Comparison of ENCODE assay signal across 10 mouse cellular contexts in the genomic region with DNA sequence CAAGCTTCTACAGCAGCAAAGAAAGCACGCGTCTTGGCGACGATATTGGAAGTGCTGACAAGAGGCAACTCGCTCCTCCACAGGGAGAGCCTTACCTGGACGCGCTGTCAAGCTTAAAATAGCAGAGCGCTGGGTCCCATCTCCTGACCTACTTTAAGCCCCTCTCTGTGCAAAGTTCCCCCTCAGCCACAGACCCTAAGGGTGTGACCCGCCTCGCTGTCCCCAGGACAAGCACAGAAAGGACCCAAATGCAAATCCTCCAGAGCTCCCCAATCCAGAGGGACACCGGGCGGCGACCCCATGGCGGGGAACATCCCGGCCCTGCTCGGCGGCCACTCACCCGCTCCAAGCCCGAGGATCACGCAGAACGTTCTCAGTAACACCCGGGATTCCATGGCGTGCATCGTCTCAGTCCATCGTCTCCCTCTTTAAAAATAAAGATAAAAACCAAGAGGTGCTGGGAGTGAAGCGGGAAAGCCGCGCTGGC. TPM values are rescaled to one million over a fixed set of nuclear protein-coding genes. Genes with fewer than 3 reads are reported as not detected.
DNase-seq lines count a peak whose midpoint lies in the region; ATAC-seq and TF ChIP-seq lines count a peak whose summit lies in the region.
"Had no signal": no experiment of that assay in that cellular context is flagged by ENCODE, and none has a peak within 500 bp of the region (broad histone marks: within the 10 kb centered on the region; RNA-seq: fewer than 3 reads in every experiment).

No protein-coding gene starts in this region.

- no peak overlapping the region for H3K9ac ChIP-seq in heart, embryonic 11.5 days (ENCODE audit: low read depth, low read length)
- H3K9ac ChIP-seq in heart, adult 2 months (ENCODE audit: low read depth, low read length) = no peak overlapping the region
- peak overlapping the region; percentile 59 for H3K9ac ChIP-seq in embryonic facial prominence, embryonic 14.5 days (ENCODE audit: low read depth, low read length)
- peak overlapping the region; percentile 58 for H3K9ac ChIP-seq in limb, embryonic 14.5 days (ENCODE audit: low read depth, low read length, severe bottlenecking)

- no peak for TF ChIP-seq POLR2A in heart, adult 2 months (IDR thresholded peaks at IDR 0.05; ENCODE audit: insufficient read depth, low read depth, low read length)
- no peak for TF ChIP-seq POLR2A in limb, embryonic 14.5 days (IDR thresholded peaks at IDR 0.05; ENCODE audit: borderline replicate concordance, extremely low read depth, insufficient read depth, insufficient read length)

- H3K27me3 ChIP-seq in heart, embryonic 11.5 days (ENCODE audit: control insufficient read depth, insufficient read depth, low read length) = peaks cover 35% of the 10 kb centered on the region
- peaks cover 11% of the 10 kb centered on the region for H3K27me3 ChIP-seq in heart, adult 2 months (ENCODE audit: control insufficient read depth, insufficient read depth, low read length)
- peaks cover 37% of the 10 kb centered on the region for H3K27me3 ChIP-seq in E14TG2a.4 (ENCODE audit: insufficient read depth, low read length)
- peaks cover 41% of the 10 kb centered on the region for H3K27me3 ChIP-seq in embryonic facial prominence, embryonic 14.5 days (replicated peaks; ENCODE audit: control insufficient read depth, insufficient read depth, low read length)
- peaks cover 32% of the 10 kb centered on the region for H3K27me3 ChIP-seq in limb, embryonic 14.5 days (ENCODE audit: control insufficient read depth, insufficient read depth, low read length)
- H3K27me3 ChIP-seq: CH12.LX had no signal

- intact Hi-C loops in heart, adult 2 months (cut with DNase I) = no loop called here
- intact Hi-C loops in left cerebral cortex, postnatal 14 days (cut with DNase I) = loop anchor here (5.0 to 10.0 kb wide), 5 partner anchors 45 to 755 kb away; no protein-coding TSS in a partner anchor

- TF ChIP-seq EP300 in heart, adult 2 months (IDR thresholded peaks at IDR 0.05; ENCODE audit: insufficient read depth, low read depth, low read length) = no peak

- WGBS in heart, embryonic 11.5 days (ENCODE audit: insufficient replicate concordance) = under 1% methylated on average over 28 of the region's 28 CpGs
- WGBS in heart, adult 2 months = under 1% methylated on average over 28 of the region's 28 CpGs
- under 1% methylated on average over 25 of the region's 28 CpGs for WGBS in embryonic facial prominence, embryonic 14.5 days
- 2% methylated on average over 28 of the region's 28 CpGs for WGBS in limb, embryonic 14.5 days

- no peak for ATAC-seq in heart, embryonic 11.5 days (replicated peaks; ENCODE audit: insufficient number of reproducible peaks, low FRiP score, low TSS enrichment)
- ATAC-seq in embryonic facial prominence, embryonic 14.5 days (ENCODE audit: low read depth) = 0 out of 2 replicates have a peak, but pooled peaks have one; percentile 13
- 0 out of 2 replicates have a peak, but pooled peaks have one; percentile 19 for ATAC-seq in limb, embryonic 14.5 days (ENCODE audit: low FRiP score, low read depth)
- ATAC-seq in granulocyte monocyte progenitor cell, adult 5-6 weeks (replicated peaks; ENCODE audit: poor library complexity, severe bottlenecking) = no peak

- peak overlapping the region; percentile 96 for H3K4me2 ChIP-seq in heart, embryonic 11.5 days
- H3K4me2 ChIP-seq in embryonic facial prominence, embryonic 14.5 days (ENCODE audit: low read depth, low read length) = peak overlapping the region; percentile 98
- peak overlapping the region; percentile 98 for H3K4me2 ChIP-seq in limb, embryonic 14.5 days (replicated peaks; ENCODE audit: low read depth, low read length, severe bottlenecking)

- DNase-seq in heart, adult 2 months = no peak
- no peak for DNase-seq in embryonic facial prominence, embryonic 14.5 days (ENCODE audit: low spot score)
- no peak for DNase-seq in limb, embryonic 14.5 days (ENCODE audit: low spot score)
- no peak for DNase-seq in left cerebral cortex, postnatal 14 days (ENCODE audit: low spot score in 2 of 2)
- DNase-seq in kidney, adult 18-20 months = no peak

- peak overlapping the region; percentile 57 for H3K4me3 ChIP-seq in heart, embryonic 11.5 days (ENCODE audit: low read depth, low read length)
- H3K4me3 ChIP-seq in heart, adult 2 months = no peak overlapping the region
- peak overlapping the region; percentile 84 for H3K4me3 ChIP-seq in E14TG2a.4 (replicated peaks; ENCODE audit: low read length)
- peak overlapping the region; percentile 62 for H3K4me3 ChIP-seq in embryonic facial prominence, embryonic 14.5 days (ENCODE audit: low read depth, low read length)
- peak overlapping the region; percentile 57 for H3K4me3 ChIP-seq in limb, embryonic 14.5 days (replicated peaks; ENCODE audit: low read length)
- H3K4me3 ChIP-seq: erythroblast, embryonic 14.5 days had no signal

- no peak for TF ChIP-seq CTCF in heart, adult 2 months (IDR thresholded peaks at IDR 0.05)
- no peak for TF ChIP-seq CTCF in E14TG2a.4 (conservative IDR thresholded peaks at IDR 0.05; ENCODE audit: low read length)

- no peak overlapping the region for H3K27ac ChIP-seq in heart, embryonic 11.5 days (ENCODE audit: low read depth, low read length)
- H3K27ac ChIP-seq in heart, adult 2 months = no peak overlapping the region
- H3K27ac ChIP-seq in embryonic facial prominence, embryonic 14.5 days (replicated peaks; ENCODE audit: low read depth, low read length) = no peak overlapping the region
- no peak overlapping the region for H3K27ac ChIP-seq in limb, embryonic 14.5 days (replicated peaks; ENCODE audit: low read depth, low read length)

- no peaks in the 10 kb centered on the region for H3K9me3 ChIP-seq in heart, embryonic 11.5 days (replicated peaks; ENCODE audit: control insufficient read depth, low read length)
- H3K9me3 ChIP-seq in E14TG2a.4 (ENCODE audit: low read length) = no peaks in the 10 kb centered on the region
- no peaks in the 10 kb centered on the region for H3K9me3 ChIP-seq in embryonic facial prominence, embryonic 14.5 days (ENCODE audit: control insufficient read depth, low read length)
- H3K9me3 ChIP-seq in limb, embryonic 14.5 days (ENCODE audit: control insufficient read depth, low read length) = no peaks in the 10 kb centered on the region

- no peaks in the 10 kb centered on the region for H3K36me3 ChIP-seq in heart, embryonic 11.5 days (ENCODE audit: control insufficient read depth, insufficient read depth, low read length)
- no peaks in the 10 kb centered on the region for H3K36me3 ChIP-seq in heart, adult 2 months (ENCODE audit: control insufficient read depth, insufficient read depth, low read length)
- H3K36me3 ChIP-seq in E14TG2a.4 (ENCODE audit: insufficient read depth, low read length) = no peaks in the 10 kb centered on the region
- no peaks in the 10 kb centered on the region for H3K36me3 ChIP-seq in embryonic facial prominence, embryonic 14.5 days (ENCODE audit: control insufficient read depth, insufficient read depth, low read length)
- no peaks in the 10 kb centered on the region for H3K36me3 ChIP-seq in limb, embryonic 14.5 days (ENCODE audit: control insufficient read depth, insufficient read depth, low read length)

- peaks cover 4% of the 10 kb centered on the region; the same call in 1 of the 2 replicates for H3K4me1 ChIP-seq in heart, embryonic 11.5 days (ENCODE audit: control insufficient read depth, insufficient read depth, low read length)
- H3K4me1 ChIP-seq in heart, adult 2 months (ENCODE audit: control insufficient read depth, insufficient read depth, low read length) = no peaks in the 10 kb centered on the region
- H3K4me1 ChIP-seq in E14TG2a.4 (replicated peaks; ENCODE audit: low read depth, low read length) = peaks cover 10% of the 10 kb centered on the region
- peaks cover 7% of the 10 kb centered on the region; the same call in 1 of the 2 replicates for H3K4me1 ChIP-seq in embryonic facial prominence, embryonic 14.5 days (ENCODE audit: control insufficient read depth, insufficient read depth, low read length)
- peaks cover 11% of the 10 kb centered on the region for H3K4me1 ChIP-seq in limb, embryonic 14.5 days (ENCODE audit: control insufficient read depth, insufficient read depth, low read length)

- H3K79me2 ChIP-seq in heart, adult 2 months (replicated peaks; ENCODE audit: control insufficient read depth, insufficient read depth, low read length) = no peaks in the 10 kb centered on the region

RNA-seq across cellular contexts. Expression of a gene that starts 0.9 kb away (rescaled TPM):
- 0.49 and 1.3 TPM in 2 replicates for polyA plus RNA-seq in heart, embryonic 11.5 days (2014; fragmentation: Nextera tagmentation; extraction: Ambion mirVana)
- under 1 TPM in 1 of 2 experiments, not detected in 1; 0.08 TPM for total RNA-seq in heart, adult 2 months (2021)
- polyA plus RNA-seq in heart, adult 2 months (2012; rRNA removed) = 0.06 and 0.23 TPM in 2 replicates
- polyA plus RNA-seq in embryonic facial prominence, embryonic 14.5 days (2014; fragmentation: Nextera tagmentation; extraction: Ambion mirVana) = 15.1 and 17.5 TPM in 2 replicates
- 15.9 and 16.2 TPM in 2 replicates for polyA plus RNA-seq in limb, embryonic 14.5 days (2012; rRNA removed)
- 17.5 and 22.6 TPM in 2 replicates for polyA plus RNA-seq in limb, embryonic 14.5 days (2014; fragmentation: Nextera tagmentation; extraction: Ambion mirVana)
- total RNA-seq in granulocyte monocyte progenitor cell, adult 5-6 weeks (2014; fragmentation: Nextera tagmentation) = not detected in 2 replicates
- not detected in 2 replicates for total RNA-seq in granulocyte monocyte progenitor cell, adult 5-6 weeks (2017)
- total RNA-seq in left cerebral cortex, postnatal 14 days (2021) = 100 to 1,000 TPM; 581 to 600 TPM
- total RNA-seq: CH12.LX had no signal
- polyA plus RNA-seq: erythroblast, embryonic 14.5 days had no signal

Comparison
In these comparisons a context has a peak if more than half of its experiments do, and no peak if none do; other contexts are left out.
1. ATAC-seq: peak in embryonic facial prominence, embryonic 14.5 days (single experiment) and limb, embryonic 14.5 days (single experiment); none in heart, embryonic 11.5 days (single experiment) and granulocyte monocyte progenitor cell, adult 5-6 weeks (single experiment).
2. H3K9ac ChIP-seq: peak in embryonic facial prominence, embryonic 14.5 days (single experiment) and limb, embryonic 14.5 days (single experiment); none in heart, embryonic 11.5 days (single experiment) and heart, adult 2 months (single experiment).
3. Peak in every context shown above with its lines, with median percentiles within 50 percentile points of each other: H3K4me2 ChIP-seq.